Mouse (Mus musculus): ENCODE results near the gene Akp3. TPM values are rescaled to one million over a fixed set of nuclear protein-coding genes. Genes with fewer than 3 reads are reported as not detected.

Akp3 gene
- total RNA-seq, 2 experiments from 2014 or later: not detected

- DNase-seq (ENCODE audit: low spot score in 2 of 2): no peak
Observed at GRCm38 (mm10) chr1:87153776-87154500, 29.2 kb downstream of the Akp3 start.

GRCm38 (mm10) chr1:87154501-87155120 lies 29.8 kb downstream of the Akp3 start:
- DNase-seq (ENCODE audit: low spot score in 2 of 2): no peak

GRCm38 (mm10) chr1:87155531-87156198 lies 30.9 kb downstream of the Akp3 start:
- no peak for DNase-seq (ENCODE audit: low spot score in 2 of 2)

- no peak for DNase-seq (ENCODE audit: low spot score in 2 of 2)
Observed at GRCm38 (mm10) chr1:87156199-87156587, 31.4 kb downstream of the Akp3 start, which contains the start of gene Ecel1. Gene Ecel1, minus strand, starts transcription at chr1:87156521.

GRCm38 (mm10) chr1:87159396-87159795 lies 34.6 kb downstream of the Akp3 start:
- DNase-seq (ENCODE audit: low spot score in 2 of 2): no peak

- DNase-seq (ENCODE audit: low spot score in 2 of 2): no peak
Observed at GRCm38 (mm10) chr1:87164164-87164795, 39.5 kb downstream of the Akp3 start.

- DNase-seq (ENCODE audit: low spot score in 2 of 2): no peak
Observed at GRCm38 (mm10) chr1:87164796-87165184, 40.0 kb downstream of the Akp3 start.

- no peak for DNase-seq (ENCODE audit: low spot score in 2 of 2)
Observed at GRCm38 (mm10) chr1:87170458-87170857, 45.7 kb downstream of the Akp3 start.

- no peak for DNase-seq (ENCODE audit: low spot score in 2 of 2)
Observed at GRCm38 (mm10) chr1:87171312-87171711, 46.5 kb downstream of the Akp3 start.

- no peak for DNase-seq (ENCODE audit: low spot score in 2 of 2)
Observed at GRCm38 (mm10) chr1:87172316-87172715, 47.5 kb downstream of the Akp3 start.

GRCm38 (mm10) chr1:87174006-87174955 lies 49.5 kb downstream of the Akp3 start:
- peak in 1 of 2 experiments; percentile 63 for DNase-seq (ENCODE audit: low spot score in 2 of 2)

- DNase-seq (ENCODE audit: low spot score in 2 of 2): peak; percentile 60 to 71
Observed at GRCm38 (mm10) chr1:87175852-87176292, 51.1 kb downstream of the Akp3 start.

Other genes starting within 250 kb of the Akp3 start
- not detected for gene Alppl2, start 35.0 kb upstream of the Akp3 start, total RNA-seq (2021)
- not detected for gene Alpi, start 23.4 kb upstream of the Akp3 start, total RNA-seq (2021)
- gene Ecel1, start 31.5 kb downstream of the Akp3 start, total RNA-seq (2021): 1 to 10 TPM; 1.9 to 3.2 TPM
- gene Prss56, start 58.3 kb downstream of the Akp3 start, total RNA-seq (2021): under 1 TPM in 1 of 2 experiments, not detected in 1; 0.15 TPM
- not detected for gene Chrnd, start 65.6 kb downstream of the Akp3 start, total RNA-seq (2021)
- gene Chrng, start 79.7 kb downstream of the Akp3 start, total RNA-seq (2021): not detected
- gene Eif4e2, start 88.9 kb downstream of the Akp3 start, total RNA-seq (2021): 10 to 100 TPM; 56.9 to 59.4 TPM
- gene Efhd1, start 139.4 kb downstream of the Akp3 start, total RNA-seq (2021): 10 to 100 TPM; 19.1 to 20.0 TPM
- gene Gigyf2, start 202.0 kb downstream of the Akp3 start, total RNA-seq (2021): 100 to 1,000 TPM; 136 to 137 TPM

All from layer of hippocampus, adult 18-20 months (tissue).